Mouse (Mus musculus) heart, postnatal 10 days (tissue): ENCODE data around the gene Gli2. TPM values are rescaled to one million over a fixed set of nuclear protein-coding genes. Genes with fewer than 3 reads are reported as not detected.
A peak's percentile ranks its signal among the peaks of the same experiment; 100 is the strongest.

Experiments used
- DNase-seq, 2 experiments: peaks; one replicate each; pipeline ENCODE4 v3.0.0; 2021
- intact Hi-C: fragments of 180-260 bp; cut with DNase I; formaldehyde crosslinking; loops from one replicate; pipeline ENCODE4 v1.15.1; 2025
- total RNA-seq, 2 experiments: library from RNA; stranded (reverse); gene quantifications; 2 replicates each; pipeline ENCODE4 v1.2.3; 2021

Gli2 gene
- total RNA-seq, 2 experiments from 2014 or later: 3.8 to 4.2 TPM

DNA sequence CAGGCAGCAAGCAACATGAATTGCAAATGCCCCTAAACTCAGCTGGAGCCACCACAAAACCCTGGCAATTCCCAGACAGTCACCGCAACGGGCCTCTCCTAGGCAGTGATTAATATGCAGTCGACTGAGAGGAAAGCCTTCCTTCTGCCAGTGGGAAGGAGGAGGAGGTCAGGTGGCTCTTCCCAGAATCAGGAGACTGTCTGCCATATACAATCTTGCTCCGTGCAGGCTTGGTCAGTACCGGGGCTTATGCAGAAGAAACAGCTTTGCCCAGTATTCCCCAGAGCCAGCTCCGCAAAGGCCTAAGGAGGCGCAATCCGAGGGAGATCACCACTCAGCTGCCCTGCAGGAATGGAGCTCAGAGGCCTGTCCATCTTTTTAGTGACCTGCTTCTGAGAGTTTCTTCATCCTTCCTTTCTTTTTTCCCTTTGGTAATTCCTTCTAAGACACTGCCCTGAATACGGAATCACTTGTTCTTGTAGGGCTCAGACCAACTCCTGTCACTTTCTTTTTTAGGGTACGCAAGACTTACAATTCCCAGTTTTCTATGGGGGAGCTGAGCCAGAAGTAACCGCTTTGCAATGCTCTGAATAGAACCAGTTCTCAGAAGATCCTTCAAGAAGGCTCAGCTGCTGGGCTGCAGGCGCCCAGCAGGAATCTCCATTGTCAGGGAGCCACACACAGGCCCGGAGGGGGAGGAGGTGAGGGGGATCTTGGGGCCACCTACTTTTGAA lies 142.6 kb downstream of the Gli2 start:
- intact Hi-C loops: no loop called here
- no peak for DNase-seq

DNA sequence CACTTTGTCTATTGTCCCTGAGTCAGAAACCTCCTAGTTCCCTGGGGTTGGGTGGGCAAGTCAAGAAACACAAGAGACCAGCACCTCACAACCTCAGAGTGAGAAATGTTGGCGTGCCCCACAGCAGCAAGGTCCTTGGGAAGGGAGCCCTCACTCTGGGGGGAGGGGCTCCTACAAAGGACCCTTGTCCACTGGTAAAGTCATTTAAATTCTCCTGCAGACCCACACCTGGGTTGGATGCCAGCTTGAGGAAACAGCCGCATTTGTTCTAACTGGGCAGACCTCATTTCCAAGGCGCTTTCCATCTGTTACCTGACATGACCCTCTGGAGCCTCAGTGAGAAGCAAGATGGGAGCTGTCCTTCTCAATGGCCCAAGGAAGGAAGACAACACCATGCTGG lies 144.4 kb downstream of the Gli2 start:
- DNase-seq: no peak
- intact Hi-C loops: no loop called here

DNA sequence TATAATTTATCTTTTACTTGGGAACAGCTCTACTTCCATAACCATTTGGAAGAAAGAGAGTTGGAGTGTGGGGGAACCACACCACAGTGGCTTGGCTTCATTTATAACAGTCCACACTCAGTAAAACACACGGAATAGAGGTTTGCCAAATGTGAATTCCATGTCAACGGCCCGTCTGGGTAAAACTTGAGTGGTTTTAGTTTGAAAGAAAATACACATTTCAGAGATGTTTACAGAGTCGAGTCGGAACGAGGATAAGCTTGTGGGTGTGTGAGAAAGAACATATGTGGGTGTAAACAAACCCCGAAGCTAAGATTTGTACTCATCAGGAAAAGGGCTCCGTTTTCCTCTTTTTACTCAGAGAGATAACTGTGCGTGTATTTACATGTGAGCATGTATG lies 145.8 kb downstream of the Gli2 start:
- intact Hi-C loops: no loop called here
- DNase-seq: no peak

DNA sequence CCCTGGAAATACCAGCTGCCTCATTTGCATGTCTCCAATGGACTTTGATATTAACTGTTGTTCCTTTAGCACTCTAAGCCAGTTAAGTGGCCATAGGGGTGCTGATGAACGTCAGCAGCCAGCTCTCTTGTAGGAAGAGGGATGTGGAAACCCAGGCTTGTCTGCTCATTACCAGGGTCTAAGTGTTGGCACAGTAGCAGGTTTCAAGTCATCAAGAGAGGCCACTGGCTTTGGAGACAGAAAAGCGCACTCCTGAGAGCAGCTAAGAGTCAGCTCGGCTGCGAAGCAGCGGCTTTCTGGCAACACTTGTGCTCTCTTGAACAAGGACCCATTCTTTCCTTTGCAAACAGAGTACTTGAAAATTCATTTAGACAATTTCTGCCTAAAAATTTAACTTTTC lies 148.1 kb downstream of the Gli2 start:
- peak; percentile 14 to 25 for DNase-seq

DNA sequence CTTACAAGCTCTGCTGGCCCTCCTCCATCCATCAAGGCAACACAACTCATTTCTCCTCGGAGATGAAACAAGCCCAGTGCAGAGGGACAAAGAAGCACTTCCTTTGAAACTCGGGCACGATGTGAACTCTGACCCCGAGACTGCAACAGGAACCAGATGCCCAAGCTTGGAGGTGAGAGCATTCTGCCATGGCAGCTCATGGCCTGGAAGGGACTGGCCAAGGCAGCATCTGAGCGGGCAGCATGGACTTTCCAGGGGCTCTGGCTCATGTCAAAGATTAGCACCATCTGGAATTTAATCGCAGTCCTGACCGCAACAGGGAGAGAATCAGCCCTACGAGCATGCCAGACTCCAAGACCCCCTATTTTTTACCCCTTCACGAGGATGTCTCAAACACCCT lies 148.5 kb downstream of the Gli2 start:
- DNase-seq: no peak
- intact Hi-C loops: no loop called here

More for the DNA sequence above, 148.1 kb downstream of the Gli2 start:
- intact Hi-C loops: no loop called here

DNA sequence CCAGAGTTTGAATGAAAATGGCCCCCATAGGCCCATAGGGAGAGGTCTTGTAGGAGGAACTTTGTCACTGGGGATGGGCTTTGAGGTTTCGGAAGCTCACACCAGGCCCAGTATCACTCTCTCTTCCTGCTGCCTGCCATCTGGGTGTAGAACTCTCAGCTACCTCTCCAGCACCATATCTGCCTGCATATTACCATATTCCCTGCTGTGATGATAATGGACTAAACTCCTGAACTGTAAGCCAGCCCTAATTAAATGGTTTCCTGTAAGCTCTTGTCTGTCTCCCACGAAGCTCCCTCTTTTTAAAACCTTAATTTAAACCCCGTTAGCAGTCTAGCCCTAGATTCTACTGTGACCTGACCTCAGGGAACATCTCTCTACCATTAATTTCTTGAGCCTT lies 149.0 kb downstream of the Gli2 start:
- intact Hi-C loops: no loop called here
- DNase-seq: no peak

DNA sequence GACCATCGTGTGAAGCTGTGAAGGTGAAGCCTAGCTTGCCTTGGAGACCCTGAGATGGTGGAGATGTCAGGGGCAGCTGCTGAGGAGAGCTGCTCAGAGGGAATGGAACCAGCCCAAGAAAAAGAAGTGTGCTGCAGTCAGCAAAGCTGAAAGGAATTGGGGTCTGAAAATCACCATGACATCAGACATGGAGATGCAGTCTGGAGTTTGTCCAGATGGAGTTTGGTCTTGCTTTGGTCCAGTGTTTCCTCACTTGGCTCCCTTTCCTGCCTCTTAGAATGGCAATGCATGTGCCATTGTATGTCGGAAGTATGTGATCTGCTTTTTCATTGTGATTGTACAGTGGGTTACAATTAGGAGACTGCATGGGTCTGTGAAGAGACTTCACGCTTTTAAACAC lies 149.7 kb downstream of the Gli2 start:
- DNase-seq: no peak
- intact Hi-C loops: no loop called here

DNA sequence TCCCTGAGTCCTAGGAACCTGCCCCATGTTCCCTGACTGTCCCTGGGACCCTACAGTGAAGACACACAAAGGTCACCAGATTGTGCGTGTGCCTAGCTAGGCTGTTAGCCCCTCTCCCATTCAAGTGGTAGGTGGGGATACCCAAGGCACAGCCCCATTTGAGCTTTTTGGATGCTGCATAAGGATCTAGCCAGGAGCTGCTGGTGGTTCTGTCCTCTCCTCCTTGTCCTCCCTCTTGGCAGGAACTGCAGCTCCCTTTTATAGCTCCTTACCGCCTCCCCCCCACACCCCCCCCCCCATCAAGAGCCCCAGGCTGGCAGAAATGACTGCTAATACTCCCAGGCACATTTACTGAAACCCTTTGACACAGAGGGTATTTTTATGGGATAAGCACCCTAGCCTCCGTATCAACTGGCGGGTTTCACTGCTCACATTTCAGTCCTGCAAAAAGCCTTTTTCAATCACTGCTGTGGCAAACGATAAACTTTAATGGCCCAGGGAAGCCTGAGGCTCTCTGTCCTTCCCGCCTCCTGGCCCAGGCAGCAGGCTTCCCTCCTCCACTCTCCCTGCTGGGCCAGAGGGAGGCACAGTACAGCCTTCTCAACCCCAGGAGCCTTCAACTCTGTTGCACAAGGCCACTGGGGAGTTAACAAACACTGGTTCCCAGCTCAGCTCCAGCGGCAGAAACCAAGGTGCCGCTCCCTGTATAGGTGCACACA lies 151.4 kb downstream of the Gli2 start:
- no peak for DNase-seq
- intact Hi-C loops: no loop called here

DNA sequence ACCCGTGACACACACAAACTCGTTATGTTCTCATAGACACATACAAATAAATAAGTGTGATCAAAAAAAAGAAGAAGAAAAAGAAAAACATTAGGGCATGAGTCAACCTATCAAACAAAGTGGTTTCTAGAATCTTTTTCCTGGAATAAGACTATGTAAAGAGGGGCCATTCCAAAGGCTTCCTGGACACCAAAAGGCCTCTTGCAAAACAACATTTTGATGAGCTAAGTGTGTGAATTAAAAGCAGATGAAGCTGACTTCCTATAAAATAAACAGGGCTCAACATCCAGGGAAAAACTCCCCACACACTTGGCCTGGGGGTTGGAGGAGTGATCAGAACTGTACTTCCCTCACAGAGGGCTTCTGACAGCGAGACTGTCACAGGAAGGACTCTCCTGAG lies 155.1 kb downstream of the Gli2 start:
- intact Hi-C loops: no loop called here
- no peak for DNase-seq

DNA sequence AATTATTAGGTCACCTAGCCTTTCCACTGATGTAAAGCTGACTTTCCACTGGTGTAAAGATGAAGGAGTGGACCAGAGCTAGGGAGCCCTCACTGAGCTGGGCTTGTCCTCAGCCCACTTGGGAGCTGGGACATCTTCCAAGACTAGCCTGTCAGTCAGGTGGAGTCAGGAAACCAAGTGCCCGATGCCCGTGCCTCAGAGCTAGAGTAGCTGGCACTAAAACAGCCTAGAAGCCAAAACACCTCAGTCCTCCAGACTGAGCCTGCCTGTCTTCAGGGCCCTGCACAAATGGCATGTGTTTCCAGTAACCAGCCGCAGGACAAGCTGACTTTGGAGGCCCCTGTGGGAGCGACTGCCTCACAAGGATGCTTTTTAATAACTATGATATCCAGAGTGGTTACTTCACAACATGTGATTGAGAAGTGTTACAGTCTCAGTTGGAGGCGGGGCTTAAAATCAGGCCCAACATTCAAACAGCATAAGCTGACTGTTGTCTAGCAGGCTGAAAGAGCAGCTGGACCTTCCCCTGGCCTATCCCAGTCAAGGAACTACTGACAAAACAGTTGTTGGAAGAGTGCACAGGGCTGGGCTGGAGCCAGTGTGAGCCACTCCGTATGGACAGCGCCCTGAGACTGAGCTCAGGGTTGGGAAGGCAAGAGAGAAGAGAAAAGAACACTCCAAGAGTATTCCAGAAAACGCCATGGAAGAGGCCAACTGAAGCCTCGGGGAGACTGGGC lies 158.2 kb downstream of the Gli2 start:
- intact Hi-C loops: no loop called here
- DNase-seq: peak; percentile 72 to 75

DNA sequence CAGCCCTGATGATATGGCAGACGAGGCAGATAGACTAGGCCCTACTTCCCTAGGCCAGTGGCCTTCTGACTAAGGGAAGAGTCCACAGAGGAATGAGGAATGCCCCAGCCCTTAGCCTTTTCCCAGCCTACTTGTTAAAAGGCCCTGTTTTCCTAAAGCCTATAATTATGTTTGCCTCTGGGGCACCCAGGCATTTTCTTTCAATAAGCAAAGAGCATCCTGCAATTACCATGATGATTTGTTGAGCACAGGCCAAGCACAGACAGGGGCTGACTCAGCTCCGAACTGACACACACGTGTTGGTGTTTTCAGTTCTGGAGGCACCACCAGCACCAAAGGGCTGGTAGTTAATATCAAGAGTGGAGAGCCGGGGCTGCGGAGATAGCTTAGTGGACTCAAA lies 162.0 kb downstream of the Gli2 start:
- no peak for DNase-seq
- intact Hi-C loops: no loop called here

DNA sequence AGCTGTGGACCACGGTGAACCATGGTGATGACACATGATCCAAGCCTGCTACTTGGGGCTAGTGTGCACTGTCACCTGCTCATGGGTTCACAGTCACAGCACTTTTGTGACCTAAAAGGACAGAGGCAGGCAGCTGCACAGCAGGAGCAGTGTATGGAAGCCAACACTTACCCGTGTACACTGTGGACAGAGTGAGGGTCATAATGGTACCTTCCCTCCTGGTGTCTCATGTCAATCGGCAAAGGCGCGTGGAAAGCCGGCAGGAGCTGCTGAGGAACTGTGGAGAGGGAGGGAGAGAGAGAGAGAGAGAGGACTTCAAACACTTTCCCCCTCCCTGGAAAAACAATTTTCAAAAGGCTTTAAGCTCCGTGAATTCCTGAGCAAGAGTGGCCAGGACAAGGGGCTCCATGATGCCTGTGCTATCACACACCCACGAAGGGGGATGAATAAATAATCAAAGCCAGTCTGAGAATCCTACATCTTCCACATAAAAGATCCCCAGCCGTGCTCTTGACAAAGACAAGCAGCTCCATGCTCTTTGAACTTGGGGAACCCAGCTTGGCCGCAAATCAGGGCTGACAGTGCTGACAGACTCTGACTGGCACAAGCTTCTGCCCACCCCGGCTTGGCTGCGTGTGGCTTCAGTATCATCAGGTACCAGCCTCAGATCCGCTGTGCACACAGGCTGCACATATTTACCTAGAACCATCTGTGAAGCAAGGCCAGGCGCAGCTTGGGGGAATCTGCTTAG lies 163.1 kb downstream of the Gli2 start:
- intact Hi-C loops: no loop called here

DNA sequence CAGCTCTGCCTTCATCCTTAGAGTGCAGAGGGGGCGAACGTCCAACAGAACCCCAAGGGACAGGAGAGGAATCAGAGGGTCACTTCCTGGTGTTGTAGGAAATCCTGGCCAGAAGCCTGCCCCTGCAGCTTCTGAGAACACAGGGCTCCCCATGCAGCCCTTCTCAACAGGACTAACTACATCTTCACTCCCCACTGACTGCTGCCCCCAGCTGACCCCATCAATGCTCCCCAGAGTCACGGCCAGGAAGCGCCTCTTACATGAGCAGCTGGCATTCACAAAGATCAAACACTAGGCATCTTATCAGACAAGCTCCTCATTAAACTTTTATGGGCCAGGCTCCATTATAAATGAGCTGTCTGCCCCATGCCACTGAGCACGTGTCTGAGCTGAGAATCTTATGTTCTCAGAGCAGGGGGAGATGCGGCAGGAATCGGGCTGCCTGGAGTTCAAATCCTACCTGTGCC lies 172.6 kb downstream of the Gli2 start:
- peak; percentile 34 to 50 for DNase-seq

More for the DNA sequence above, 163.1 kb downstream of the Gli2 start:
- DNase-seq: no peak

DNA sequence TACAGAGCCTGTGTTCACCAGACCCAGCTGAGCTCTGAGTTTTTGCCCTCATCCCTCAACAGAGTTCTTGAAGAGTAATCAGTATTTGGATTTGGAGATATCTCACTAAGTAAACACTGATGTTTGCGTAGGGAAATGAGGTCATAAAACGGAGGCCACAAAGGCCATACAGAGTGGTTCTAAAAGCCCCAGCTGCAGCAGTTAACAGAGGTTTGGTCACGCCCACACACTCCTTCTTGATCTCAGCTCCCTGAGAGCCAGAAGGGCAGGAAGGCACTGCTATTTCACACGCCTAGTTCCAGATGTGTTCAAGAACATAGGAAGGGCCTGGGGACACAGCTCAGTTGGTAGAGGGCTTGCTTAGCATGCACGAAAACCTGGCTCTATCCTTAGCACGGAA lies 175.1 kb downstream of the Gli2 start:
- DNase-seq: peak; percentile 39 to 61
- intact Hi-C loops: loop anchor here (10.0 kb wide), 1 partner anchor 177 kb away; the partner anchor contains the start of gene Gli2

More for the DNA sequence above, 172.6 kb downstream of the Gli2 start:
- intact Hi-C loops: no loop called here

DNA sequence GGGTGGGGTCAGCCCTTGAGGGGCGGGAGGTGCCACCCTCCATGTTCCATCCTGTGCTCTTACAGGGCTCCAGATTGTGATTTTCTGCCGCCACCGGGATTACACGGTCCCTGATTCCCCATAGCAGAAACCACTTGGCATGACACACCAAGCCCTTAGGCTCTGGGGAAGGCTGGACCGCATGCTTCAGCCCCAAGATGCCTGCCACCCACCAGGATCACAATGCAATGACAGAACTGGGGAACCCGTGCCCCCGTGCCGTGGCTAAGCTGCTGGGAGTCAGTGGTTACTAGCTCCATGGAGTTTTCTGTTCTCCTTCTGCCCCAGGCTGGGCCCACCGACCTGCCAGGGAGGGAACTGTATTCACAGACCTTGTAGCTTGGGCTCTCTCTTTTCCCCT lies 178.2 kb downstream of the Gli2 start:
- intact Hi-C loops: loop anchor here (10.0 kb wide), 1 partner anchor 180 kb away; the partner anchor contains the start of gene Gli2

DNA sequence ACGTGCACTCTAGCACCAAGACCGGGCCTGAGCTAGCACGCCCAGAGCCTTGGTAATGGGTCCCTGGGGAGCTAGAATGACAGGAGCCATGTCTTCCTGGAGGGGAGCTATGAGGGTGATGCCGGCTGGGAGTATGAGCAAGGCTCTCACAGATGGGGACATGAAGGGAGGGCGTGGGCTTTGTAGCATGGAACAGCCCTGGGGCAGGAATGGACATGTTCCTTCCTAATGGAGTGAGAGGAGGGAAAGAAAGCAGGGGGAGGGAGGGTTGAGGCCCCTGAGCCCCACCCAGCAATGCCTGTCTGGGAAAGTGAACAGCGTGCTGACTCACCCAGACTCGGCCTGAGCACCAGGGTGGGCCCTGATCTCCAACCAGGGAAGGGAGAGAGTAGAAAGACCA lies 179.9 kb downstream of the Gli2 start:
- DNase-seq: peak in 1 of 2 experiments; percentile 13
- intact Hi-C loops: loop anchor here (10.0 kb wide), 1 partner anchor 181 kb away; the partner anchor contains the start of gene Gli2

More for the DNA sequence above, 178.2 kb downstream of the Gli2 start:
- DNase-seq: no peak

DNA sequence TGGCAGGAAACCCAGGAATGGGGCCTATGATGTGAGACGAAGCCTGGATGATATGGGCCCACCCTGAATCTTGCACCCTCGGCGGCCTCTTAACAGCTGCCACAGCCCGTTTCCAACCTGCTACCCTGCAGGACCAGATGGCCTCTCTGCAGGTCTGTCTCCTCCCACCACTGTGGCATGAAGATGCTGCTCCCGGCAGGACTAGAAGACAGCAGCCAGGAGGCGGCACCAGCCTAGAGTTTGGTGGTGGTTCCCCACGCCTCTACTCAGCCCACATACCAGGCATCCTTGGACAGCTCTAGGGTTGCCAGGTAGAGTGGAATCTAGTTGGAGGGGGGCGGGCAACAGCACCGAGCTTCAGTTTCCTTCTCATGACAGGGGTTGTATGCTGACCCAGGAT lies 188.7 kb downstream of the Gli2 start:
- intact Hi-C loops: no loop called here
- no peak for DNase-seq

DNA sequence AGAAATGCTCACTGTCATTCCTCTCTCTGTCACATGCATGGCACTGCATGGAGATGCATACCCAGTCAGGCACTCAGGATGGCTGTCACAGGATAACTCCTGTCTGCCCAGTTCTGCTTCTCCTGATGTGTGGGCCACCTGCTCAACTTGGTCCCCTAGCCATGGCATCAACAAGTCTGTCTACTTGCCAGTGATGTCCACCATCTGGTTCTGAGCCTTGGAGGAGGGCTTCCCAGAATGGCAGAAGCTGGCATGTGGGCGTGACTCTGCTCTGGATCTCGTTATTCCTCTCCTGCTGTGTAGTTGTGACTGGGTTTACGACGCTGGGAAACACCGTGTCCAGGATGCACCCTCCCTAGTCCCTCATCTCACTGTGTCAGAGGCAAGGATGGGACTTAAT lies 189.4 kb downstream of the Gli2 start:
- intact Hi-C loops: no loop called here
- no peak for DNase-seq

DNA sequence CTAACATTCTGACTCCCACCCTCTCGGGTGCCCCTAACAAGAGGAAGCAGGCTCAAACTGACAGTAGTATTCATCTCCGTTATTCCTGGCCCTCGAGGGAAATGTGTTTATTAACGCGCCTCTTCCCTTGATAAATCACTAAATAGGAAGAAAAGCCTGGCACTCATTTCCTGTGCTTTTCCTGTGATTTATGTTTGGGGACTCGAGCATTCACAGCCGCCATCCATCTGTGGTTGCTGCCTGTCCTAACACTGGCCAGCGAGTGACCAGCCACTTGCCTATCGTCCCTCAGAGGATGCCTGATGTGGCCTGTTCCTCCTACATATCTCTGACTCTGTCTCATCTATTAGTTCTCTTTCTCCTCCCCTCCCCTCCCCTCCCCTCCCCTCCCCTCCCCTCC lies 195.3 kb downstream of the Gli2 start:
- intact Hi-C loops: no loop called here
- no peak for DNase-seq

DNA sequence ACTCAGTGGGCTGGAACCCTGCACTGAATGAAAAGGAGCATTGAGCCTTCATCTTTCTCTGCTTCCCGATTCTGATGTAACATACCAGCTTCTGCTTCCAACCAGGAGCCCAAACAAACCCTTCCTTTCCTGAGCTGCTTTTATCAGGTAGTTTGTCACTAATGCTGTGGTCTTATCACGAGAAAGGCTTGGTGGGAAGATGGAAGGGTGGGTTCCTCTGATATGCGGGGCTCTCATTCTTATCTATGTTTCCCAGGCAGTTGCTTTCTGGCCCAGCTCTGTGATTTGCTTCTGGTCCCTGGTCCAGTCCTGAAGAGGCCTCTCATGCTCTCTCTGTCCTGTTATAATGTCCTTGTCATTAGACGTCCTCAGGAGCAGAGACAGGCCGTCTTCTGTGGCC lies 222.8 kb downstream of the Gli2 start:
- intact Hi-C loops: no loop called here
- no peak for DNase-seq

DNA sequence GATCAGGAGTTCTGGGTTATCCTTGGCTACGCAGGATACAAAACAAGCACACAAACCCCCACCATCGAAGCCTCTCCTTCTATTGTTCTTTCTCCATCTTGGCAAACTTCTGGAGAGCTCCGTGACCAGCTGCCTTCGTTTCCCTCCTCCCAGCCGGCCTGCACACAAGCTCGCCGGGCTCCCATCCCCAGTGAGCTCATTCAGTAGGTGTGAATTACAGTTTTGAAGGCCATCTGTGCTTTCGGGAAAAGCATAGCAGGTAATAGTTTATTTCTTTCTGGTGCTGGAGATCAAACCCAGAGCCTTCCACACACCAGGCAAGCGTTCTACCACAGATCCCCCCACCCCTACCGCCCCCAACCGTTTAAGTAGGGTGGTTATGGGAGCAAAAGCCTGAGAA lies 226.8 kb downstream of the Gli2 start:
- intact Hi-C loops: no loop called here
- no peak for DNase-seq
